Comparison of ENCODE assay signal across 8 mouse cellular contexts in the genomic region with DNA sequence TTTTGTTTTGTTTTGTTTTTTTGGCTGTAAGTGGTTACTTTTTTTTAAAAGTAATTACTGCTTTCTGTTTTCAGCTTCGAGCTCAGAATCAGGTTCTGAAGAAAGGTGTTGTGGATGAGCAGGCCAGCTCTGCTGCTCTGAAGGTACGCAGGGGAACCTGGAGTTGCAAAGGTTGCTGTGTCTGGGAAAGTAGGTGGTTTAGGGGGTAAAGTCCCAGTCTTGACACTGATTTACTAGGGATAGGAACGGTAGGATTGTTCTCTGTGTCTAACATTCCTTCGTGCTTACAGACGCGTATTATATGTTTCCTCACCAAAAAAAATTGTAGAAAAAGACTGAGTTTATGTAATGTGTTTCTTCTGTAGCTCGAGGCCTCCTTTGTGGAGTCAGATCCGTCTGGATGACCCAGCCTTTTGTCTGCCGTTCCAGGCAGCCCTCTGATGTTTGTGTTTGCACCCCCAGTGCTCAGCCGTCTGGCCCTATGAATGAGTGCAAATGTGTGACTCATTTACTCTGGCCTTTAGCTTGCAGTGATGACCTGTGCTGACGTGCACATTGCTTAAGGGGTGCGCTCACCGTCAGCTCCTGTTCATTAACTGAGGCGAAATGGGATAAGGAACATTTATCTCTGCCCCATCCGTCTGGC. TPM values are rescaled to one million over a fixed set of nuclear protein-coding genes. Genes with fewer than 3 reads are reported as not detected.
DNase-seq lines count a peak whose midpoint lies in the region; ATAC-seq lines count a peak whose summit lies in the region.

No protein-coding gene starts in this region.

- no peaks in the 10 kb centered on the region for H3K27me3 ChIP-seq in neural tube, embryonic 11.5 days (ENCODE audit: control insufficient read depth, insufficient read depth, low read length)
- no peaks in the 10 kb centered on the region for H3K27me3 ChIP-seq in neural tube, embryonic 15.5 days (replicated peaks)
- no peaks in the 10 kb centered on the region for H3K27me3 ChIP-seq in forebrain, embryonic 13.5 days
- no peaks in the 10 kb centered on the region for H3K27me3 ChIP-seq in limb, embryonic 10.5 days (ENCODE audit: low read depth, poor library complexity, severe bottlenecking)

- ATAC-seq in neural tube, embryonic 11.5 days (ENCODE audit: insufficient read depth, low FRiP score, low TSS enrichment) = peak; percentile 65; the same call in 1 of the 2 replicates
- ATAC-seq in neural tube, embryonic 15.5 days (ENCODE audit: low FRiP score) = no peak
- no peak for ATAC-seq in forebrain, embryonic 13.5 days

- no peaks in the 10 kb centered on the region for H3K9me3 ChIP-seq in neural tube, embryonic 11.5 days (ENCODE audit: control insufficient read depth, low read length)
- no peaks in the 10 kb centered on the region for H3K9me3 ChIP-seq in neural tube, embryonic 15.5 days (replicated peaks)
- no peaks in the 10 kb centered on the region for H3K9me3 ChIP-seq in forebrain, embryonic 13.5 days (replicated peaks)
- no peaks in the 10 kb centered on the region for H3K9me3 ChIP-seq in limb, embryonic 10.5 days (replicated peaks)

- H3K4me3 ChIP-seq in neural tube, embryonic 11.5 days (ENCODE audit: low read depth, low read length) = no peak overlapping the region
- no peak overlapping the region for H3K4me3 ChIP-seq in neural tube, embryonic 15.5 days (replicated peaks)
- H3K4me3 ChIP-seq in forebrain, embryonic 13.5 days = no peak overlapping the region
- H3K4me3 ChIP-seq in limb, embryonic 10.5 days = no peak overlapping the region

- peak; percentile 26 for DNase-seq in neural tube, embryonic 11.5 days (ENCODE audit: low spot score)
- DNase-seq in limb, embryonic 10.5 days (ENCODE audit: low spot score) = no peak
- DNase-seq in left cerebral cortex, adult 11 months (ENCODE audit: low spot score) = no peak
- DNase-seq in retina, embryonic 14.5 days (ENCODE audit: low spot score) = no peak
- DNase-seq in right cerebral cortex, adult 18-20 months = no peak
- no peak for DNase-seq in urinary bladder, postnatal 36 days (ENCODE audit: low spot score in 2 of 2)

- WGBS in neural tube, embryonic 11.5 days = 29% methylated on average over 15 of the region's 15 CpGs
- 25% methylated on average over 15 of the region's 15 CpGs for WGBS in neural tube, embryonic 15.5 days
- 37% methylated on average over 15 of the region's 15 CpGs for WGBS in forebrain, embryonic 13.5 days
- WGBS in limb, embryonic 10.5 days = 43% methylated on average over 15 of the region's 15 CpGs

- no peak overlapping the region for H3K4me2 ChIP-seq in neural tube, embryonic 11.5 days (ENCODE audit: low read depth)
- no peak overlapping the region for H3K4me2 ChIP-seq in neural tube, embryonic 15.5 days
- H3K4me2 ChIP-seq in forebrain, embryonic 13.5 days = no peak overlapping the region

- H3K9ac ChIP-seq in neural tube, embryonic 11.5 days (ENCODE audit: low read length) = no peak overlapping the region
- no peak overlapping the region for H3K9ac ChIP-seq in neural tube, embryonic 15.5 days (replicated peaks)
- peak overlapping the region; percentile 12; the same call in 1 of the 2 replicates for H3K9ac ChIP-seq in forebrain, embryonic 13.5 days

- 0 out of 2 replicates have a peak, but pooled peaks cover 3% of the 10 kb centered on the region for H3K4me1 ChIP-seq in neural tube, embryonic 11.5 days (ENCODE audit: control insufficient read depth, insufficient read depth, low read length)
- peaks cover 4% of the 10 kb centered on the region; the same call in 1 of the 2 replicates for H3K4me1 ChIP-seq in neural tube, embryonic 15.5 days
- peaks cover 4% of the 10 kb centered on the region; the same call in 1 of the 2 replicates for H3K4me1 ChIP-seq in forebrain, embryonic 13.5 days
- peaks cover 6% of the 10 kb centered on the region for H3K4me1 ChIP-seq in limb, embryonic 10.5 days

- H3K27ac ChIP-seq in neural tube, embryonic 11.5 days (ENCODE audit: low read depth, low read length) = no peak overlapping the region
- H3K27ac ChIP-seq in neural tube, embryonic 15.5 days (replicated peaks) = no peak overlapping the region
- H3K27ac ChIP-seq in forebrain, embryonic 13.5 days = no peak overlapping the region
- 0 out of 2 replicates have a peak overlapping the region, but pooled peaks have one; percentile 19 for H3K27ac ChIP-seq in limb, embryonic 10.5 days

- no peaks in the 10 kb centered on the region for H3K36me3 ChIP-seq in neural tube, embryonic 11.5 days (ENCODE audit: control insufficient read depth, insufficient read depth, low read length)
- H3K36me3 ChIP-seq in neural tube, embryonic 15.5 days = peaks cover 25% of the 10 kb centered on the region
- H3K36me3 ChIP-seq in forebrain, embryonic 13.5 days (ENCODE audit: poor library complexity, severe bottlenecking) = peaks cover 31% of the 10 kb centered on the region
- peaks cover 28% of the 10 kb centered on the region for H3K36me3 ChIP-seq in limb, embryonic 10.5 days

RNA-seq across cellular contexts. Expression of a gene that starts 13.0 kb away (rescaled TPM):
- polyA plus RNA-seq in neural tube, embryonic 11.5 days (2014; fragmentation: Nextera tagmentation; extraction: Ambion mirVana) = 25.6 and 29.3 TPM in 2 replicates
- 40.0 and 43.4 TPM in 2 replicates for polyA plus RNA-seq in neural tube, embryonic 15.5 days (2015; fragmentation: Nextera tagmentation; extraction: Ambion mirVana)
- 22.4 and 24.7 TPM in 2 replicates for polyA plus RNA-seq in forebrain, embryonic 13.5 days (2015; fragmentation: Nextera tagmentation; extraction: Ambion mirVana)
- 14.2 and 15.9 TPM in 2 replicates for polyA plus RNA-seq in limb, embryonic 10.5 days (2016; fragmentation: Nextera tagmentation; extraction: Ambion mirVana)

RNA-seq across cellular contexts. Expression of a gene that starts 54.6 kb away (rescaled TPM):
- polyA plus RNA-seq in neural tube, embryonic 11.5 days (2014; fragmentation: Nextera tagmentation; extraction: Ambion mirVana) = 2.8 and 4.0 TPM in 2 replicates
- polyA plus RNA-seq in neural tube, embryonic 15.5 days (2015; fragmentation: Nextera tagmentation; extraction: Ambion mirVana) = 1.0 and 2.6 TPM in 2 replicates
- 2.4 and 3.2 TPM in 2 replicates for polyA plus RNA-seq in forebrain, embryonic 13.5 days (2015; fragmentation: Nextera tagmentation; extraction: Ambion mirVana)
- polyA plus RNA-seq in limb, embryonic 10.5 days (2016; fragmentation: Nextera tagmentation; extraction: Ambion mirVana) = 2.4 and 3.0 TPM in 2 replicates
